In the genomic region with DNA sequence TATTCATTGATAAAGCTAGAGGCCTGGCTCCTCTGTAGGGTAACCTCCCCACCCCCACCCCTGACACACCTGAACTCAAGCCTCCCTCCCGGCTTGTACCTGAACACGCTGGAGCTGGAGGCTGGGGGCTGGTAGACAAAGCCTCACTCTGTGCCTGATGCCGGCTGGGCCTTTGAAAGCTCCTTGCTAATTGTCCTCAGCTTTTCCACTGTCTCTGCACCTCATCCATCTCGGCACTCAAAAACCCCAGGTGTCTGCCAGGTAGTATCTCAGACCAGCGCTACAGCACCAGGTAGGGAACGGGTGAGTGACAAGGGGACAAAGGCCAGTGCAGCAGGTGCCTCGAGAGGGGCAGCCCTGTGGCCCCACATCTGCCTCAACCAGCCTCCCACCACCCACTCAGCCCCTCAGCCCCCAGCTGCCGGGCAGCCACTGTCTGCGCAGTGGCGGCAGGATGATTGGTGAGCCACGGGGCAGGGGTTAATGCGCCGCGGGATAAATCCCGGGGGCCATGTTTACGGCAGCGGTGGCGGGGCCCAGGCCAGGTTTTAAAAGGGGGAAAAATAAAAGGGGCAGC, we compare ENCODE assay signal across 12 mouse cellular contexts. TPM values are rescaled to one million over a fixed set of nuclear protein-coding genes. Genes with fewer than 3 reads are reported as not detected.
DNase-seq lines count a peak whose midpoint lies in the region; ATAC-seq lines count a peak whose summit lies in the region.
"Had no signal": no experiment of that assay in that cellular context is flagged by ENCODE, and none has a peak within 500 bp of the region (broad histone marks: within the 10 kb centered on the region; RNA-seq: fewer than 3 reads in every experiment).

No protein-coding gene starts in this region.

- WGBS in forebrain, embryonic 11.5 days = 3% methylated on average over 18 of the region's 18 CpGs
- 14% methylated on average over 18 of the region's 18 CpGs for WGBS in forebrain, embryonic 16.5 days
- 13% methylated on average over 18 of the region's 18 CpGs for WGBS in stomach, embryonic 15.5 days

- H3K4me3 ChIP-seq in forebrain, embryonic 11.5 days (ENCODE audit: low read depth, low read length) = no peak overlapping the region
- no peak overlapping the region for H3K4me3 ChIP-seq in forebrain, embryonic 16.5 days (replicated peaks; ENCODE audit: low read length)
- no peak overlapping the region for H3K4me3 ChIP-seq in stomach, embryonic 15.5 days (replicated peaks)
- H3K4me3 ChIP-seq: liver, embryonic 13.5 days had no signal

- peaks cover 39% of the 10 kb centered on the region for H3K4me1 ChIP-seq in forebrain, embryonic 11.5 days (replicated peaks; ENCODE audit: control insufficient read depth, insufficient read depth, low read length)
- peaks cover 37% of the 10 kb centered on the region for H3K4me1 ChIP-seq in forebrain, embryonic 16.5 days (replicated peaks; ENCODE audit: control insufficient read depth, insufficient read depth, low read length)
- H3K4me1 ChIP-seq in stomach, embryonic 15.5 days = peaks cover 29% of the 10 kb centered on the region

- H3K36me3 ChIP-seq in forebrain, embryonic 11.5 days (ENCODE audit: control insufficient read depth, insufficient read depth, low read length) = no peaks in the 10 kb centered on the region
- H3K36me3 ChIP-seq in forebrain, embryonic 16.5 days (ENCODE audit: control insufficient read depth, insufficient read depth) = no peaks in the 10 kb centered on the region
- H3K36me3 ChIP-seq in stomach, embryonic 15.5 days = no peaks in the 10 kb centered on the region
- H3K36me3 ChIP-seq: liver, embryonic 13.5 days had no signal

- H3K27me3 ChIP-seq in forebrain, embryonic 11.5 days (ENCODE audit: control insufficient read depth, insufficient read depth, low read length) = peaks cover 9% of the 10 kb centered on the region
- peaks cover 2% of the 10 kb centered on the region; the same call in 1 of the 2 replicates for H3K27me3 ChIP-seq in forebrain, embryonic 16.5 days (replicated peaks; ENCODE audit: control insufficient read depth, insufficient read depth, low read length)
- 0 out of 2 replicates have a peak, but pooled peaks cover 7% of the 10 kb centered on the region for H3K27me3 ChIP-seq in stomach, embryonic 15.5 days (replicated peaks)

- H3K9ac ChIP-seq in forebrain, embryonic 11.5 days (ENCODE audit: low read length) = no peak overlapping the region; the same call in 1 of the 2 replicates
- no peak overlapping the region for H3K9ac ChIP-seq in forebrain, embryonic 16.5 days (replicated peaks; ENCODE audit: low read depth, low read length)
- no peak overlapping the region for H3K9ac ChIP-seq in stomach, embryonic 15.5 days
- H3K9ac ChIP-seq: liver, embryonic 13.5 days had no signal

- H3K9me3 ChIP-seq in forebrain, embryonic 11.5 days (ENCODE audit: control insufficient read depth, low read length) = no peaks in the 10 kb centered on the region
- H3K9me3 ChIP-seq in forebrain, embryonic 16.5 days (ENCODE audit: control insufficient read depth, low read length) = no peaks in the 10 kb centered on the region
- H3K9me3 ChIP-seq in stomach, embryonic 15.5 days = no peaks in the 10 kb centered on the region
- H3K9me3 ChIP-seq: liver, embryonic 13.5 days had no signal

- no peak overlapping the region for H3K27ac ChIP-seq in forebrain, embryonic 11.5 days (ENCODE audit: low read depth, low read length)
- H3K27ac ChIP-seq in forebrain, embryonic 16.5 days (ENCODE audit: low read length) = no peak overlapping the region
- no peak overlapping the region for H3K27ac ChIP-seq in stomach, embryonic 15.5 days
- H3K27ac ChIP-seq: liver, embryonic 13.5 days had no signal

- H3K4me2 ChIP-seq in forebrain, embryonic 11.5 days (ENCODE audit: low read depth, low read length, severe bottlenecking) = peak overlapping the region; percentile 26; the same call in 1 of the 2 replicates
- no peak overlapping the region for H3K4me2 ChIP-seq in forebrain, embryonic 16.5 days (ENCODE audit: low read length)
- H3K4me2 ChIP-seq in stomach, embryonic 15.5 days = 0 out of 2 replicates have a peak overlapping the region, but pooled peaks have one; percentile 3
- H3K4me2 ChIP-seq: liver, embryonic 13.5 days had no signal

- ATAC-seq in forebrain, embryonic 11.5 days (replicated peaks; ENCODE audit: low FRiP score) = no peak
- no peak for ATAC-seq in forebrain, embryonic 16.5 days
- no peak for ATAC-seq in stomach, embryonic 15.5 days (ENCODE audit: insufficient read depth, low FRiP score, low read depth)

- no peak for DNase-seq in forebrain, embryonic 11.5 days (ENCODE audit: low spot score)
- peak; percentile 42 for DNase-seq in retina, postnatal 1 day
- no peak for DNase-seq in retina, embryonic 14.5 days (ENCODE audit: low spot score)
- peak; percentile 81 for DNase-seq in mesoderm, embryonic 11.5 days (ENCODE audit: low read depth, low spot score)
- DNase-seq in lung, postnatal 25 days (ENCODE audit: low spot score) = no peak
- no peak for DNase-seq in layer of hippocampus, postnatal 36 days
- DNase-seq: cerebellum, adult 11 months; gastrocnemius, postnatal 14 days; heart, postnatal 4 days; liver, embryonic 13.5 days had no signal

RNA-seq across cellular contexts. Expression of a gene that starts 20.3 kb away (rescaled TPM):
- polyA plus RNA-seq in forebrain, embryonic 11.5 days (2014; fragmentation: Nextera tagmentation; extraction: Ambion mirVana) = 238 and 256 TPM in 2 replicates
- polyA plus RNA-seq in forebrain, embryonic 16.5 days (2015; fragmentation: Nextera tagmentation; extraction: Ambion mirVana) = 223 and 235 TPM in 2 replicates
- polyA plus RNA-seq in stomach, embryonic 15.5 days (2015; fragmentation: Nextera tagmentation; extraction: Ambion mirVana) = 163 and 169 TPM in 2 replicates
- total RNA-seq in layer of hippocampus, postnatal 36 days (2021) = 100 to 1,000 TPM; 282 to 286 TPM

RNA-seq across cellular contexts. Expression of a gene that starts 31.6 kb away (rescaled TPM):
- polyA plus RNA-seq in forebrain, embryonic 11.5 days (2014; fragmentation: Nextera tagmentation; extraction: Ambion mirVana) = 678 and 706 TPM in 2 replicates
- polyA plus RNA-seq in forebrain, embryonic 16.5 days (2015; fragmentation: Nextera tagmentation; extraction: Ambion mirVana) = 602 and 609 TPM in 2 replicates
- 988 and 1,377 TPM in 2 replicates for polyA plus RNA-seq in stomach, embryonic 15.5 days (2015; fragmentation: Nextera tagmentation; extraction: Ambion mirVana)
- total RNA-seq in layer of hippocampus, postnatal 36 days (2021) = 1,000 to 10,000 TPM; 1,005 to 1,018 TPM

RNA-seq across cellular contexts. Expression of a gene that starts 55.2 kb away (rescaled TPM):
- polyA plus RNA-seq in forebrain, embryonic 11.5 days (2014; fragmentation: Nextera tagmentation; extraction: Ambion mirVana) = 106 and 107 TPM in 2 replicates
- polyA plus RNA-seq in forebrain, embryonic 16.5 days (2015; fragmentation: Nextera tagmentation; extraction: Ambion mirVana) = 67.3 and 74.7 TPM in 2 replicates
- 47.0 and 51.6 TPM in 2 replicates for polyA plus RNA-seq in stomach, embryonic 15.5 days (2015; fragmentation: Nextera tagmentation; extraction: Ambion mirVana)
- 10 to 100 TPM; 31.6 to 38.6 TPM for total RNA-seq in layer of hippocampus, postnatal 36 days (2021)

Comparison
In these comparisons a context has a peak if more than half of its experiments do, and no peak if none do; other contexts are left out.
1. DNase-seq: peak in retina, postnatal 1 day (single experiment) and mesoderm, embryonic 11.5 days (single experiment); none in forebrain, embryonic 11.5 days (single experiment), retina, embryonic 14.5 days (single experiment), lung, postnatal 25 days (single experiment) and layer of hippocampus, postnatal 36 days (0 of 2).